Mouse (Mus musculus) gastrocnemius, postnatal 14 days (tissue): ENCODE measurements around the gene Pou1f1. TPM values are rescaled to one million over a fixed set of nuclear protein-coding genes. Genes with fewer than 3 reads are reported as not detected.
A peak's percentile ranks its signal among the peaks of the same experiment; 100 is the strongest.

Source experiments
- DNase-seq: peaks from one replicate; pipeline ENCODE4 v3.0.0; 2021; ENCODE audit warnings: mixed read lengths
- intact Hi-C: fragments of 180-260 bp; cut with DNase I; formaldehyde crosslinking; loops from one replicate; pipeline ENCODE4 v1.15.1; 2025; ENCODE audit warnings: low total_unique reads
- long read RNA-seq, 2 experiments: library from polyadenylated mRNA; stranded (forward); transcript quantifications; one replicate each; pipeline ENCODE4 v2.0.0; 2021
- total RNA-seq, 2 experiments: library from RNA; stranded (reverse); gene quantifications; 2 replicates each; pipeline ENCODE4 v1.2.3; 2021

Gene Pou1f1
- total RNA-seq, result not detected
- long read RNA-seq, experiment 1, result 0 reads
- long read RNA-seq, experiment 2, result 0 reads

- intact Hi-C loops, result no loop called here
- DNase-seq, result no peak
These were observed at the start of gene Pou1f1 for GRCm38 (mm10) chr16:65520211-65520610. TSS of gene Pou1f1 (plus strand) at chr16:65520511.

- intact Hi-C loops, result loop anchor here (10.0 kb wide), 1 partner anchor 566 kb away; no protein-coding TSS in a partner anchor
- DNase-seq, result no peak
These were observed 49.7 kb upstream of the Pou1f1 start for GRCm38 (mm10) chr16:65470650-65471049.

- intact Hi-C loops, result loop anchor here (10.0 kb wide), 1 partner anchor 568 kb away; no protein-coding TSS in a partner anchor
- DNase-seq, result no peak
These were observed 47.8 kb upstream of the Pou1f1 start for GRCm38 (mm10) chr16:65472472-65473001.

GRCm38 (mm10) chr16:65485726-65486125, 34.6 kb upstream of the Pou1f1 start:
- intact Hi-C loops, result no loop called here

GRCm38 (mm10) chr16:65496030-65496429, 24.3 kb upstream of the Pou1f1 start:
- no peak for DNase-seq
- intact Hi-C loops, result no loop called here

More at GRCm38 (mm10) chr16:65485726-65486125, 34.6 kb upstream of the Pou1f1 start:
- no peak for DNase-seq

- no peak for DNase-seq
- intact Hi-C loops, result no loop called here
These were observed 23.3 kb upstream of the Pou1f1 start for GRCm38 (mm10) chr16:65497049-65497448.

GRCm38 (mm10) chr16:65514223-65514622, 6.1 kb upstream of the Pou1f1 start:
- intact Hi-C loops, result no loop called here
- no peak for DNase-seq

GRCm38 (mm10) chr16:65526004-65526403, 5.7 kb downstream of the Pou1f1 start:
- intact Hi-C loops, result no loop called here
- no peak for DNase-seq

GRCm38 (mm10) chr16:65526695-65527094, 6.4 kb downstream of the Pou1f1 start:
- intact Hi-C loops, result no loop called here
- DNase-seq, result no peak

GRCm38 (mm10) chr16:65529589-65529988, 9.3 kb downstream of the Pou1f1 start:
- no peak for DNase-seq
- intact Hi-C loops, result no loop called here

- DNase-seq, result no peak
- intact Hi-C loops, result no loop called here
These were observed 11.4 kb downstream of the Pou1f1 start for GRCm38 (mm10) chr16:65531663-65532062.

- intact Hi-C loops, result no loop called here
- DNase-seq, result peak; percentile 6
These were observed 13.1 kb downstream of the Pou1f1 start for GRCm38 (mm10) chr16:65533315-65533999.

GRCm38 (mm10) chr16:65543676-65544293, 23.5 kb downstream of the Pou1f1 start:
- intact Hi-C loops, result no loop called here
- no peak for DNase-seq

GRCm38 (mm10) chr16:65548960-65549359, 28.6 kb downstream of the Pou1f1 start:
- DNase-seq, result no peak
- intact Hi-C loops, result no loop called here

GRCm38 (mm10) chr16:65550814-65551213, 30.5 kb downstream of the Pou1f1 start:
- no peak for DNase-seq
- intact Hi-C loops, result no loop called here

- intact Hi-C loops, result no loop called here
- no peak for DNase-seq
These were observed 34.0 kb downstream of the Pou1f1 start for GRCm38 (mm10) chr16:65554267-65554666.

- DNase-seq, result no peak
- intact Hi-C loops, result no loop called here
These were observed 37.1 kb downstream of the Pou1f1 start for GRCm38 (mm10) chr16:65557369-65557768.

GRCm38 (mm10) chr16:65559591-65559990, 39.3 kb downstream of the Pou1f1 start:
- intact Hi-C loops, result no loop called here
- DNase-seq, result no peak

GRCm38 (mm10) chr16:65560996-65561962, 41.0 kb downstream of the Pou1f1 start:
- DNase-seq, result no peak
- intact Hi-C loops, result no loop called here
